Mouse (Mus musculus): ENCODE data around the gene Gpatch2. TPM values are rescaled to one million over a fixed set of nuclear protein-coding genes. Genes with fewer than 3 reads are reported as not detected.

The Gpatch2 gene
- total RNA-seq, 4 experiments from 2014 or later = 23.3 to 35.0 (median 28.7) TPM

DNA sequence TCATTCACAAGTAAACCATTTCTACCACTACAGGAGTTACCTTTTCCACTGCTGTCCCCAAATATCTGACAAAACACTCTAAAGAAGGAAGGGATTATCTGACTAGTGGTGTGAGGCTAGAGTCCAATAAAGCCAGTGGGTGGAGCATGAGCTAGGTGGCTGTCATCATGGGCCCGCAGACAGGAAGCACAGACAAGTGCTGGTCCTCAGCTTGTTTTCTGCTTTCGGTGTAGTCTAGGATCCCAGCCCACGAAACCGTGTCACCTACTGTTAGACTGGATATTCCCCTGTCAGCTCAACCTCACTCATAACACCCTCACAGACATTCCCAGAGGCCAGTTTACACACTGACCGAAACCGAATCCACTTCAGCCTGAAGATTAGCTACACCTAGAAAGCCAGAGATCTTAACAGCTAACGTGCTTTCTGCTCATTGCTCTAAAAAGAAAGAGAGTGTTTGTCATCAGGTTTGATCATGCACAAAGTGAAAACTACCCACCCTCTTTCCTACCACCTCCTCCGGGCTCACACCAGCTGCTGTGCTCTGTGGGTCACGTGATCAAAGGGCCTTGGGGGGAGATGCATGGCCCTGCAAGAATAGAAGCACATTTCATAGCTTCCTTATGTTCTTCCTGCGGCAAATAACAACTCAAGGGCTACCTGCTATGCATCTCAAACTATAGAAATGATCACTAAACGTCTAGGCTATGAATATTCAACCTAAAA is 161.8 kb downstream of the Gpatch2 start:
- DNase-seq = no peak

- DNase-seq = no peak
These were observed 162.7 kb downstream of the Gpatch2 start for GRCm38 (mm10) chr1:187377865-187378524.

DNA sequence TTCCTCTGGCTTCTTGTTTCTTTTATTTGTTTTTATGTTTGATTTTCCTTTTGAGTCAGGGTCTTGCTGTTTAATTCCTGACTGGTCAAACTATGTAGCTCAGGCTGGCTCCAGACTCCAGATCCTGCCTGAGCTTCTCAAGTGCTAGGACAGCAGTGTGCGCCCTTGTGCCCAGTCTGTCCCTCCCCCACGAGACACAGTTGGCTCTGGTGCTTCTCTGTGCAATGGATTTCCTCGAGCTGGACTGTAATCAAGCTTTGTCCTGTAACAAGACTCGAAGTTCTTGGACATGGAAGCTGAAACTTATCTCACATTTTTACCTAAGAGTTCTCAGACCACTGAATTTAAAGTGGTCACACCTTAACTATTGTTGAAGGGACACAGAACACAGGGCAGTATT is 174.2 kb downstream of the Gpatch2 start:
- no peak for DNase-seq

DNA sequence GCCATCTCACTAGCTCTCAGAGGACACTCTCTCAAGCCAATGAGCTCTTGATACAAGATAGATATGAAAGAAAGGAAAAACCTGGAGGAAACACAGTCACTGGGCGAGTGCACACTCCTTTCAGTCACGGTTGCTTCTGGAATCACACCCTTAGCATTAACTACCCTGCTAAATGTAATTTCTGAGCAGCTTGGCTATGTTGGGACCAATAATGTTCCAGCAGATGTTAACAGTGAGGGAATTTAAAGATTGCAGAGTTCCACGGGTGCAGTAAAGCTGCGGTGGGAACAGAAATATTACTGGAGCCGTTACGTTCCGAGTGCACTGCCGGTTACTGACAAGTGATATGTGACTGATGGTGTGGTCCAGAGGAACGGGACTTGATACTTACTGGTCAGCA is 185.5 kb downstream of the Gpatch2 start:
- DNase-seq = no peak

Other genes starting within 250 kb of the Gpatch2 start
- gene D1Pas1, start 248.1 kb upstream of the Gpatch2 start, total RNA-seq (2022) = not detected
- 1 to 10 TPM in 2 of 4 experiments, under 1 TPM in 2; 0.31 to 1.3 (median 0.89) TPM for gene Spata17, start within 50 bp of the Gpatch2 start, total RNA-seq (2022)